Mouse (Mus musculus) spleen, adult 18-20 months (tissue): ENCODE measurements around the gene Dlgap4.

ENCODE experiments used
- DNase-seq, 2 experiments: peaks; one replicate each; pipeline ENCODE4 v3.0.0; 2022; ENCODE audit warnings: mixed read lengths in 2 of 2

Dlgap4 gene

GRCm38 (mm10) chr2:156718793-156719192, 105.3 kb downstream of the Dlgap4 start:
- DNase-seq, result no peak

- DNase-seq, result no peak
Observed at GRCm38 (mm10) chr2:156719549-156720312, 106.2 kb downstream of the Dlgap4 start.

GRCm38 (mm10) chr2:156720313-156720674, 106.8 kb downstream of the Dlgap4 start:
- no peak for DNase-seq

- DNase-seq, result peak; percentile 87 to 96
Observed at GRCm38 (mm10) chr2:156720675-156721553, 107.4 kb downstream of the Dlgap4 start.

DNA sequence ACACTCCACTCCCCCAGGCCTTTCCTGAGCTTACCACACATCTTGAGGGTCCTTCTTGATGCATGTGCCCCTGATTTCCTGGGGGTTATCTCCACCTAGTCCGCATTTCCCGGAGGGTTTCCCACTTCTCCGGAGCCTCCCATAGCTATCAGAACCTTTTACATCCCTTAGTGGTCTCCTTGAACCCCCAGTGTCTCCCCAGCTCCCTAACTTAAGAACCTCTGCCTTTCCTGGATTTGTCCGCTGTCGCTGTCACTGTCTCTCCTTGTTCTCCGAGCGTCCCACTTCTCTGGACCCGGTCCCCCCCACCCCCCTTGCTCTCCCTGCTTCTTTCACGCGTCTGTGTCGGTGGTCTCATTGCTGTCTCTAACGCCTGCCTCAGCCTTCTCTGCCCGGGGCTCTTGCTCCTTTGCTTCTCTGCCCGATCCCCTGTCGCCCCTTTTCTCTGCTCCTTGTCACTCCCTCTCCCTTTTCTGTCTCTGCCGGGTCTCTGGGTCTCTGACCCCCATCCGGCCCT, 108.1 kb downstream of the Dlgap4 start:
- no peak for DNase-seq

- peak in 1 of 2 experiments; percentile 39 for DNase-seq
Observed at GRCm38 (mm10) chr2:156722071-156722575, 108.6 kb downstream of the Dlgap4 start.

DNA sequence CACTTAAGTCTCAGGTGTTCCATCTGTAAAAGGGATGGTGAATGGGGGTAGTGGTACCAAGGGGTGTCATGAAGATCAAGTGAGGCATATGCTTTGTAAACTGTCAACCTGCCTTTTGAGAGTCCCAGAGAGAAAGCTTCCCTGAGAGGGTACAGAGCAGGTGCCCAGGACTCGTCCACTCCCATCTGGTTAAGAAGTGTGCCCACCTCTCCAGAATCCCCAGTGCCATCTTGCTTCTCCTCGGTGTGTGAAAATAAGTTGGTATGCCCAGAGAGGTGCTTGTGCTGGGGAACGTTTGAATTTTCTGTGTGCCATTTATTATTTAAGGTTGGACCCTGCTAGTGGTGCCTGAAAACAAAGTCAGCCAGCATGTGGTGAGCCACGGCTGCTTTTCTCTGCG, 109.2 kb downstream of the Dlgap4 start:
- DNase-seq, result no peak

DNA sequence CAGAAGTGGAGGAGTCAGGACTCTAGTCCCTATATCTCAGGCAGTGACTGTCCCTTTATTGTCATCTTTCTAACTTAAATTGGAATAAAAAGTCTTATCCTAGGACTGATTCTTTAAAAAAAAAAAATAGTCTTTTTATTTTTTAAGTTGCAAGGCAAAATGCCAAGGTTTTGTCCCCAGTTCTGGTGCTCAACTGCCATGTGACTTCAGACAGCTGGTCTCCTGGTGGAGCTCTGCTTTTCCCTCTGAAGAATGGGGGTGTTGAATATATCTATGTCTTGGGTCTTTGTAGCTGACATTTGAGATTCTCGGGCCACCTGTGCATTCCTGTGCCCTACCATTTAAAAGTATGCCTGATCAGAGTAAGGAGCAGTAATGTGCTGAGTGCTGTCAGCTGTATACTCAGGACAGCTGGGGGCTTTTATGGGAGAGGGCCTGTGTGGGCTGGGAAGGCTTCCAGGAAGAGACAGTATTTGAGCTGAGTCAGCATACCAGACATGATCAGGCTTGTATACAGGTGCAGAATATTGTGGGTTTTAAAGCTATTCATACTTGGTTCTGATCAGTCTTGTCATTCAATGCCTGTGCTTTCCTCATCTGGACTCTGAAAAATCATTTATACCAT, 110.5 kb downstream of the Dlgap4 start:
- no peak for DNase-seq

DNA sequence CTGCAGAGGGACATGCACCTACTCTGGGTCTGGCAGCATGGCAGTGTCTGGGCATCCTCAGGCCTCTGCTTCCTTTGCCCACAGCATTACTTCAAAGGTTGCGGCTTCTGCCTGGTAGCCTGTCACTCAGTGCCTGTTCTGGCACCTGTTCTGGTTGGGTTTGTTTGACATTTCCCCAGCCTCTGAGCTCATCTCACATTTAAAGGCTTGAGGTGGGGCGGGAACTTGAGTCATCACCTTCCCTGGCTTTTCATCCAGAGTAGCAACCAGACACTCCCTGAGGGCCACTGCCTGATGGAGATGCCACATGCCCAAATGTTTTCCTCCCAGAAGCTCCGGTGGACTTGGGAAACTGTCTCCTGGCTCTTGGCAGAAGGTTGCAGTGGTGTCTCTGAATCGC, 111.4 kb downstream of the Dlgap4 start:
- DNase-seq, result no peak

GRCm38 (mm10) chr2:156726344-156726743, 112.8 kb downstream of the Dlgap4 start:
- DNase-seq, result no peak

GRCm38 (mm10) chr2:156726878-156727277, 113.4 kb downstream of the Dlgap4 start:
- no peak for DNase-seq

- no peak for DNase-seq
Observed at GRCm38 (mm10) chr2:156729537-156730469, 116.3 kb downstream of the Dlgap4 start.

- DNase-seq, result peak; percentile 36 to 56
Observed at GRCm38 (mm10) chr2:156730501-156730921, 117.0 kb downstream of the Dlgap4 start.

- DNase-seq, result no peak
Observed at GRCm38 (mm10) chr2:156731592-156731991, 118.1 kb downstream of the Dlgap4 start.

- DNase-seq, result no peak
Observed at GRCm38 (mm10) chr2:156732109-156732508, 118.6 kb downstream of the Dlgap4 start.

- no peak for DNase-seq
Observed at GRCm38 (mm10) chr2:156735761-156736335, 122.3 kb downstream of the Dlgap4 start.

- no peak for DNase-seq
Observed at GRCm38 (mm10) chr2:156736846-156737245, 123.3 kb downstream of the Dlgap4 start.

- DNase-seq, result no peak
Observed at GRCm38 (mm10) chr2:156737976-156738375, 124.5 kb downstream of the Dlgap4 start.

- DNase-seq, result no peak
Observed at GRCm38 (mm10) chr2:156741265-156741664, 127.8 kb downstream of the Dlgap4 start.

GRCm38 (mm10) chr2:156741998-156742397, 128.5 kb downstream of the Dlgap4 start:
- DNase-seq, result no peak

- DNase-seq, result no peak
Observed at GRCm38 (mm10) chr2:156743248-156743647, 129.7 kb downstream of the Dlgap4 start.
